Mouse (Mus musculus): ENCODE results near the gene Ccr6.

Ccr6 gene

DNA sequence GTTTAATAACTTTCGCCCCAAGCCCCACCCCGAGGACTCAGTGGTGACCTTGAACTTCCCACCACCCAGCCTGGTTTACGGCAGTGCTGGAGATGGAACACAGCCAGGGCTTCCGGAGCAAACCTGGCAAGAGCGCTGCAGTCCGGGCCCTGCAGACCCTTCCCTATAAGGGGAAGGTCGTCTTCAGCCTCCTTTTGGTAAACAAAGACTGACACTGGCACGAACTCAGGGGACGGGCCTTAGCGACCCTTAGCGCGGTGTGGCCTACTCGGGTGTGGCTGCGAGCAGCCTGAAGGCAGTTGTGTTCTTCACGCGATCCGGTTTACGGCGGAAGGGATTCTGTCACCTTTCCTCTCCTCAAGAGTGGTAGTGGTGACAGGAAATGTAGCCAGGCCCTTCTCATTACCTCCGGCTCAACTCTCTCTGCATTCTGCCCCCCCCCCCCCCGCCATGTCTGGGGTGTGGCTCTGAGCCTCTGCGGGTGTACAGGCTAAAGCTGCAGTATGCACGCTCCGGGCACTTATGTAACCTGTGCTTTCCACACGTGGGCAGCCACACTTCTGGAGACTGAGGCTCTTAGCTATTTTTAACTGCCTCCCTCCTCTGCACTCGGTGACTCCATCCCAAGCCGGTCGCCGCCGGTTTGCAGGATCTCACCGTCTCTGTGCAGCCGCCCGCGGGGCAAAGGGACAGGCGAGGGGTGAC lies 47.1 kb downstream of the Ccr6 start, which contains the start of gene Mpc1:
Gene Mpc1 (plus strand): TSS at position 84 of the 705 bp plus-strand sequence.
- CTCF ChIA-PET: interaction anchor here (0.6 to 0.7 kb wide), 3 partner anchors 76 to 369 kb away, joined by 4 to 6 read pairs (median 4); no protein-coding TSS in a partner anchor

DNA sequence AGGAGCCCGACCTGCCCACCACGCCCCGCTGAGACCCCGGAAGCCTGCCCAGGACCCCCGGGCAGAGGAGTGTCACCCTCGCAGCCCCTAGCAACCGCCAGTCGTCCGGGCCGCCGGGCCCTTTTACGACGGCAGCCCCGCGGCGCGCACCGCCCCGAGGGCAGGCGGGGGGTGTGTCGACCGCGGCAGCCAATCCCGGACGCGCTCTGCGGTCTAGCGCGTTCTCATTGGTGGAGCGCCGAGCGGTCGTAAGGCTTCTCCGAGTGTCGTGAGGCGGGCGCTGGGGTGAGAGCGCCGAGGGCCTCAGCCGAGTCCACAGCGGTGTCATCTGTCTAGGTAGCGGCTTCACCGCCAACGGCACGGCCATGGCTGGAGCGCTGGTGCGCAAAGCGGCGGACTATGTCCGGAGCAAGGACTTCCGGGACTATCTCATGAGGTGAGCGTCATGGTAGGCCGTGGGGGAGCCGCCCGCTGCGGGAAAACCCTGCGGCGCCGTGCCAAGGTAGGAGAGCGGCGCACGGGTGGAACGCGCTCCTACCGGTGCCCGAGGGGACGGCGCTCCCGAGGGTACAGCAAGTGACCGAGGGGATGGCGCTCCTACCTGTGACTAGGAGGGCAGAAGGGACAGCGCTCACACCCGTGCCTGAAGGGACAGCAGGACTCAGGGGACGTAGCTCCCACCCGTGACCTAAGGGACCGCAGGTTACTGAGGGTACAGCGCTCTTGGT lies 47.8 kb downstream of the Ccr6 start:
- CTCF ChIA-PET: interaction anchor here (0.6 to 0.7 kb wide), 4 partner anchors 22 to 370 kb away, joined by 3 to 6 read pairs (median 4); no protein-coding TSS in a partner anchor

DNA sequence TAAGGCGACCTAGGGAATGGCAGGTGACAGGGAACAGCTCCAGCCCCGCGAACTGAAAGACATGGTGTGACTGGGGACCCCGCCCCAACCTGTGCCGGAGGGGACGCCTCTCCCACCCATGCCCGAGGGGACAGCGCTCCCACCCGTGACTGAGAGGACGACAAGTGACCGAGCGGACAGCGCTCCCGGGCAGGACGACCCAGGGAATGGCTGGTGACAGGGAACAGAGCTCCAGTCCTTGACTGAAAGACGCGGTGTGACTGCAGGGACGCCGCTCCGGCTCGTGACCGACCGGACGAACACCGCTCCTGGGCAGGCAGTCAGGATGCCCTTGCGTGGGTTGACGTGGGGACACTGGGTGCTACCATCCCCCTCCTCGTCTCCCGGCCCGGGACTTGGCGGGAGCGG lies 48.4 kb downstream of the Ccr6 start:
- CTCF ChIA-PET: interaction anchor here (0.6 kb wide), 1 partner anchor 23 kb away, joined by 3 read pairs; no protein-coding TSS in a partner anchor

DNA sequence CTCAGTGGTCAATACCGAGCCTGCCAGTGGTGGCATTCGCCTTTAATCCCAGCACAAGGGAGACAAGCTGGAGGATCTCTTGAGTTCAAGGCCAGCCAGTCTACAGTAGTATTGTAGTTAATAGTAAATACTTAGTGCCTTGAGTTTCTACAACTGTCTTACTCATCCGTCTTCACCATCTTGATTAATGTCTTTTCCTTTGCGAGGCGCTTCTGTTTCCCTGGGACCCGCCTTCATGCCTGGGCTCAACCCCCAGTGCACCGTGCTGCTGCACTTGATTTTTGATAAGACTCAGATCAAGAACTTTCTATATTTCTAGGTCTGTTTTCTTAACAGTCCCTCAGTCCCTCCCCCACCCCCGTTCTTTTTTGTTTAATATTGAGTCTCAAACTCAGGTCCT lies 49.2 kb downstream of the Ccr6 start:
- CTCF ChIA-PET: no interaction called here

DNA sequence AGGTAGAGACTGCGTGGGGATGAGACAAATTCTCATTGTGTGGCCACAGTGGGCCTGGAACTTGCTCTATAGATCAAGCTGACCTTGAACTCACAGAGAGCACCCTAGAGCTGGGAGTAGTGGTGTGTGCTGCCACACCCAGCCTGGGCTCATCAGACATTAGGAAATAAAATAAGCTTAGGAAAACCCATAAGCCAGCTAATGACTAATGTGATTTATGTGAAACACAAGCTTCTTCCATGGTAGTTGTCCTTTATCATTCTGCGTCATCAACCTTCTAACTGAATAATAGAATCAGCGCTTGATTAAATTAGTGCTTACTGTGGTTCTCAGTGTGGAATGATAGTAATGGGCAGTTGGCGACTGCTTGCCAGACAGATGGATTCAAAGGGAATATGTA lies 51.1 kb downstream of the Ccr6 start:
- CTCF ChIA-PET: no interaction called here

DNA sequence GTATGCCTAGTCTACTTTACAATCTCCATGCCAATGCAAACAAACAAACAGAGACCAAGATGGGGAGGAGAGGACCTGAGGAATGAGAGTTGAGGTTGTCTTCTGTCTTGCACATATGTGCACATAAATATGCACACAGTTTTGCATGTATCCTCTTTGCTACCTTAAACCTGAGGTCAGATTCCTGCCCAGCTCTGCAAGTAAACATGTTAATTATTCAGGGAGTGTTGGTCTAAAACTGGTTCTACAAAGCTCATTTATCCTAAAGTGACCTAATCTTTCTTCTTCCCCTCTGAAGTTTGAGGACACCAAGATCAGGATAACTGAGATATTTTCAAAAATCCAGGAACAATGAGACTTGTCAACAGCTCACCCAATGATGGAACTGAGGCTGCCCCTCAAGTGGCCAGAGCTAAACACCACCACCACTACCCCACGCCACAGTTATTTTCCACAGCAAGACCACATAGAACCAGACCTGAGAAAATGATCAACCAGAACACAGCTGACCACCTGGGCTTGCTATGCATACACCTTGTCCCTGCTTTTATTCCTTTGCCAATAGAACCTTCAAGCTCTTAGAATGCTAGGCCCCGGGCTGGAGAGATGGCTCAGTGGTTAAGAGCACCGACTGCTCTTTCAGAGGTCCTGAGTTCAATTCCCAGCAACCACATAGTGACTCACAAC lies 54.3 kb downstream of the Ccr6 start:
- CTCF ChIA-PET: no interaction called here

DNA sequence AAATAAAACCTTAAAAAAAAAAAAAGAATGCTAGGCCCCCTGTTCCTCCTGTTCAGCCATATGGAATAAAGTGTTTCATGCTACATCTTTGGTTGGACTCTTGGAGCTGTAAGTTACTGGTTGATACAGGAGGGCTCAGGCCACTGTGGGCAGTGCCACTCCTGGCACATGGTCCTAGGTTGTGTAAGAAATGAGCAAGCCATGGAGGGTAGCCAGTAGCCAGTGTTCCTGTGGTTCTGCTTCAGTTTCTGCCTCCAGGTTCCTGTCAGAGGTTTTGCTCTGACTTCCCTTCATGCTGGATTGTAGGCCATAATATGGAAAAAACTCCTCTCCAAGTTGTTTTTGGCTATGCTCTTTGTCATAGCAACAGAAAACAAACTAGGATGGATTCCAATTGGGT lies 54.9 kb downstream of the Ccr6 start:
- CTCF ChIA-PET: interaction anchor here (0.7 kb wide), 1 partner anchor 8 kb away, joined by 3 read pairs; no protein-coding TSS in a partner anchor

DNA sequence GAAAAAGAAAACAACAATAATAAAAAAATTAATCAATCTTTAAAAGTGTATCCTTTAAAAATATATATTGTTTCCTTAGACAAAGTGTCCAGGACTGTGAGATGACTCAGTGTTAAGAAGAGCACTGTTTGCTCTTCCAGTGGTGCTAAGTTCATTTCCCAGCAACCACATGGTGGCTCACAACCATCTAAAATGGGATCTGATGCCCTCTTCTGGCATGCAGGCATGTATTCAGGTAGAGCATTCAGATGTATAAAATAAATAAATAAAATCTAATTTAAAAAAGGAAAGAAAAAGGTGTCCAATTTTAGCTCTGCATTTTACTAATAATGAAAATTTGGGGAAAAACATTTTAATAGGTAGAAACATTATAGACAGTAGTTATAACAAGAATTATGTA lies 60.0 kb downstream of the Ccr6 start:
- CTCF ChIA-PET: no interaction called here

DNA sequence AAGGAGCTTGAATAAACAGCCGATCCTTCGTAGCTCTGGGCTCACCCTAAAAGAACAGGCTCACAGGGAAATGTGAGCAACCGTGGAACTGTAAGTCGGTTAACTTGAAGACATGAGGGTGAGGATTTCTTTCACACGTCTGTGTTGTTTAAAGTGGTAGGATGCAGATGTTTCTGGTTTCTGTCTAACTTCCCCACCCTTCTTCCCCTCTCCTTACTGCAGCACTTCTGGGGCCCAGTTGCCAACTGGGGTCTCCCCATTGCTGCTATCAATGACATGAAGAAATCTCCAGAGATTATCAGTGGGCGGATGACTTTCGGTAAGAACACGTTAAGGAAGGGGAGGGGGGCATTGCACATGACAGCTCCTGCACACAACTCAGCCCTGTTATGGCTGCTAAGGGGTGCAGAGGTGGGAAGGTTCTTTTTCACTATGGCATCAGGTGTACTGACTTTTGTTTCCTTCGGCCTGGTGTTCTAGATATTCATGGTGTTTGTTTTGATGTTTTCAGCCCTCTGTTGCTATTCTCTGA lies 60.5 kb downstream of the Ccr6 start:
- CTCF ChIA-PET: no interaction called here

DNA sequence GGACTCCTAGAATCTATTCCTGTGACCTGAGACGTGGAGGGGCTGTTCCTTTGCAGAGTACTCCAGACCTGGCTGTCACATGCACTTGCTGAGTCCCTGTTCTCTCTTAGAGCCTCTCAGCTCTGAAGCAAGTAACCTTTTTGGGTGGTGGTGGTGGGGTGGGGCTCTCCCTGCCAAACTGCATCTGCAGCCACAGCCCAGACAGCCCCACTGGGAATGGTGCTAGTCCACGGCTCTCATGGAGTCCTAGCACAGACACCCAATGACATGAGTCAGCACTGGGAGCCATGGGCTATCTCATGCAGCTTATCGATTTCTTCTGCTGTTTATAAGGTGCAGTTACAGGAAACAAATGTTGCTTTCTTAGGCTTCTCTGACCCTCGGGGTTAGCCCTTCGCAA lies 61.9 kb downstream of the Ccr6 start:
- CTCF ChIA-PET: no interaction called here

DNA sequence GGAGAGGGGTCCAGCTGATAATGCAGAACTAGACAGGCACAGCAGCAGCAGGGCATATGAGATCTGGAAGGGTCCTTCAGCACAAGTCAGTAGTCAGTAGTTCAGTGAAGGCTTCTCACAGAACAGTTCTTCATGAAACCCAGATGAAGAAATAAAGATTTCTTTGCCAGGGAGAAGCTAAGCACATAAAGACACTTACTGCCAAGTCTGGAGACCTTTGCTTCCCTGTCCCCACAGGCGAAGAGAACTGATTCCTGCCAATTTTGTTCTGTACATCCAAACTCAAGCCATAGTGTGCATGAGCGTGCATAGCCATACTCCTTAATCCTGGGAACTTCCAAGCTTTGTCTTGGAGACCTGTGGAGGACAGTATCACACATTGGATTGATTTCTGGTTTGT lies 62.4 kb downstream of the Ccr6 start:
- CTCF ChIA-PET: interaction anchor here (0.6 kb wide), 1 partner anchor 7 kb away, joined by 3 read pairs; no protein-coding TSS in a partner anchor

DNA sequence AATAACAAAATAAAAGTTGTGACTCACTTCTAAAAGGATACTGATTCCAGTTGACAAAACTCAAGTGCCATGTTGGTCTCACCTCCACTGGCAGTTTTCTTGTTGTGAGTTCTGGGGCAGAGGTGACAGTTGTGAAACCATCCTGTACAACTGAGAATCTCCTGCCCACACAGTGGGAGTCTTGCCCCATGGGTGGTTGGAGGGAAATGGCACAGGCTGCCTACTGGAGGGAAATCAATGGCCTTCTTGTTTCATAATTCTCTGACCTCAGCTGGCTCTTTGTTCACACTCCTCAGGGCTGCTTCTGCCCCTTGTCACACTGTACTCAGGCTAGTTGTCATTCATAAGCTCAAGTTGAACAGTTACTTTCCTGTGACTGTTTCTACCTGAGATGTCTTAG lies 63.7 kb downstream of the Ccr6 start:
- CTCF ChIA-PET: no interaction called here

DNA sequence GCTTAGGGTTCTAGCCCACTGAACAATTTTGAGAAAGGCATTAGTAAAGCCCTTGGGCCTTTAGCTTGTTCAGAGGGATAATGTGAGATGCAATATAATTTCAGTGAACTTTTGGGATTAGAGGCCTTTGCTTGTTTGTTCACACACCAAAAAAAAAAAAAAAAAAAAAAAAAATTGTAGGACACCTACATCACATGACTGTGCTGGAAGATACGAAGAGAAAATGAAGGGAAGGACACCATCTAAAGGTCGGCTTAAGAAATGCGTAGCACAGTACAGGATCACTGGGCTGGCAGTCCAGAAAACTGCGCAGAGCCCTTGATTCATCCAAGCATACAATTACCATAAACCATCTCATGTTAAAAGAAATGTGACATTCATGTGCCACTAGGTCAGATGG lies 65.7 kb downstream of the Ccr6 start:
- CTCF ChIA-PET: interaction anchor here (0.6 kb wide), 1 partner anchor 28 kb away, joined by 7 read pairs; no protein-coding TSS in a partner anchor

DNA sequence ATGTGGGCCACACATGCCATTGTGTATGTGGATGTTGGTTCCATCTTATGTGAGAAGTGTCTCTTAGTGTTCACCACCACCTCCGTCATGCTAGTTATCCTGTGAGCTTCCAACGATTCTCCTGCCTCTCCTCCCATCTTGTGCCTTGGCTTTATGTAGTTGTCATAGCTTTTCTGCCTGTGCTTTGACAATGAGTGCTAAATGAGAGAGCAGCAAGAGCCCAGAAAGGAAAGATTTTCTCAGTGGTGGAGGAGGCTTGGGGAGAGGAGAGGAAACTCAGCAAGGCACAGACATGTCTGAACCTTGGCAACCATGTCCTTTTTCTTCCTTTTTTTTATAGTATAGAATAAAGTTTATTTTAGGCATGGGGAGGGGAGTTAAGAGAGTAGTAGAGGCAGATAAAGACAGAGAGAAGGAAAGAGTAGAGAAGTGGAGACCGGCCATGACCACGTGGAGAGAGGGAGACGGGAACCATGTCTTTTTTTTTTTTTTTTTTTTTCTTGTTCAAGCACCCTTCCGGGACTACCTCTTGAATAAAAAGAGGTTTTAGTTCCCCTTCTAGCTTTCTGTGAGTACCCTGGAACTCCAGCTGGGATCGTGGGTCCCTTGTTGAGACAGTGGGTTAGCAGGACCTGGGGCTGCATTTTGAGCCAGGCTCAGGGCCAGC lies 67.1 kb downstream of the Ccr6 start:
- CTCF ChIA-PET: no interaction called here

DNA sequence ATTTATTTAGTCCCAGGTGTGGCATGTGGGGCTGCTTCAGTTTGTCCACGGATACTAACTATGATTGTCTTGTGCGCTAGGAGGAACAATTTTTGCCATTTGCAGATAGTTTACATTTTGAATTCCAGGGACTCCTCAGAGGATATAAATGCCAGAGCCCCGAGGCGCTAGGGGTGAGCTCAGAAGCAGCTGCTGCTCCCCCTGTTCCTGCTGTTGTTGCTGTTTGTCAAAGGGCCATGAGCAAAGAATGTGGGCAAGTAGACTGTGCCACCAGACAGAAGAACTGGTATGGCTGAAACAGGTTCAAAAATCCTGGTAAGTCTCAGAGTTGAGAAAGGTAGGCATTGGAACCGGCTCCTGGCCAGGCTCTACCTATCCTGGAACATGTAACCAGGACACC lies 67.8 kb downstream of the Ccr6 start:
- CTCF ChIA-PET: no interaction called here

DNA sequence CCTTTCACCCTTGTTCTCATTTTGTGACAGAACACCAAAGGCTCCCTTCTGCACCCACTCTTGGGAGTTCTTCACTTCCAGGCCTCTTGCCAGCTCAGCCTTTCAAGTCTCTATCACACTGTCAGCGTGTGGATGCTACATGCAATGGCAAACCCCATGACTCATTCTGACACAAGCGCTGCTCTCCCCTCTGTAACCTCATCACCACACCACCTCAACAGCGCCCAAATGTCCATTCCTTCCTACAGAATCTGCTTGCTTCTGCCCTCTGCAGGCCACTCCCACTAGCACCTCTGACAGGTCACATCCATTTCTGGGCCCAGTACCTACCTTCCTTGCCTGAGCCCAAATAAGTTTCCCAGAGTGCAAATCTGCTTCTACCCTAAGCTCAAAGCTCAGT lies 70.0 kb downstream of the Ccr6 start:
- CTCF ChIA-PET: no interaction called here
